Mouse (Mus musculus): ENCODE data around the gene Grin3b.

DNA sequence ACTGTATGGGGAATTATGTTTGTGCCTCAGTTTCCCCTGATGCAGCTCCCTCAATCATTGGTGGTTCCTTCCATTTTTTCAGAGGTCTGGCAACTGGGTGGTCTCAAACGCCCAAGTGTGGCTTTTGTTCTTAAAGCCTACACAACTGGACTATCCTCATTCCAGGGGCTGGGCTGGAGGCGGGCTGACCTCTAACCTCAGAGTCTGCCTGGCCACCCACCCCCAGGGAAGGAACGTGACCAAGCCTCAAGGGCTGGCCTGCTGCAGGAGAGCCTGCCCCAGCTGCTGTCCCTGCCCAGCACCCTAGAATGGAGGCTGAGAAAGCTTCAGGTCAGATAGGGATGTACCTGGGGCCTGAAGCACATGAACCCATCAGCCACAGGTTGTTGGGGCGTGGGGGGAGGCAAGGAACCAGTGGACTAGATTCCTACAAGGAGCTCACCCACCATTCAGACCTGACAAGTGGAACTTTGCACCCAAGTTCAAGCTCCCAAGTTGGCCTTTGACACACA lies 13.8 kb upstream of the Grin3b start:
- TF ChIP-seq EP300 (IDR thresholded peaks at IDR 0.05; ENCODE audit: low read depth) (no peak), CTCF (IDR thresholded peaks at IDR 0.05; ENCODE audit: low read depth) (no peak)

All from liver, embryonic 14.5 days (tissue).